Mouse (Mus musculus) urinary bladder, adult 18-20 months (tissue): ENCODE results near the gene Polr3c.
"Not testable (repeated sequence)": the region's sequence is repeated elsewhere in the genome, so short reads cannot be mapped to it uniquely, and the experiment has no call there.

Experiments
- DNase-seq, 2 experiments: peaks; one replicate each; pipeline ENCODE4 v3.0.0; 2022; ENCODE audit warnings: low spot score in 2 of 2, mixed read lengths in 2 of 2

Polr3c gene

DNA sequence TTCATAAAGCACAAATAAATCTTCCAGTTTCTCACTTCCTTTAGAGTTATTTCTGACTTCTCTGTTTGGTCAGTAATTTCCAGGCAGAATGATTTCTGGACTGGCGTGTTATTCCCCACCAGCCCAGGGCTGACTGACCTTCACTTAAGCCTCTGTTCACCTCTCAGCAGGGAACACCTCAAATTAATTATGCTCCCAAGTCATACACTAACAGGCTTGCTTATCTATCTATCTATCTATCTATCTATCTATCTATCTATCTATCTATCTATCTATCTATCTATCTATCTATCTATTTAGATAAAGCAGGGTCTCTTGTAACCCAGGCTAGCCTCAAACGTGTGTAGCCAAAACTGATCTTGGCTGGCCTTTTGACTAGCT, 18.8 kb downstream of the Polr3c start:
- no peak for DNase-seq

DNA sequence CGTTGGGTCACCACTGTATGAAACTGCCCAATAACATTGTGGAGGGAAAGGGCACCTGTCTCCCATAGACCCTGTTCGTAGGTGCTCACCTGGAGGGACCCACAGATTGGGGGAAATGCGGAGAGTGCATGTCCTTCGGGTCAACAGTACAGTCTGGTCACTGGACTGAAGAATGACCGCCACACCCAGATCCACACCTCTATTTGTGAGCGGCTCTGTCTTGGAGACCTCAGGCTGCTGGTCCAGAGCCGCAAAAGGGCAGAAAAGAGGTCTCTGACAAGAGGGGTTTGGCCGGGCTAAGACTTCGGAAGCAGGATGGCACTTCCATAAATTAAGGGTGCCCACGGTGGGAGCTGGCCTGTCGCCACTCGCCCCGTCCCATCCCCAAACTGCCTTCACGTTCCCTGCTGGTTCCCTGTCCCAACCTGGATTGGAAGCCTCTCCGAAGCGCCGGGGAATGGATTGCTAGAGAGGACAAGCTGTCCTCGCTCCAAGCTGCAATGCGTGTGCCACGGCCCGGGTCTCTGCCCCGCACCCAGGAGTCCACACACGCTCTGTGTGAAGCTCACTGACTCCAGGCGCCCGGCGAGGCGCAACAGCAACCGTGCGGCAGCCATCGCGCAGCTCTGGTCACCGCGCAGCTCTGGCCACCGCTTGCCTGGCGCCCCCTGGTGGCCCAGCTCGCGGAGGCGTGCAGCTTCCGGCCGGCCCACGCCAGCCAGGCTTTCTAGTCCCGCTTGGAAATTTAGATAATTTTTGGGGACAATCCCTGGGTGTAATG, 19.3 kb downstream of the Polr3c start, which contains the start of gene Nudt17:
Nudt17 (minus strand) TSS at position 660 of the 781 bp plus-strand sequence.
- peak; percentile 73 to 79 for DNase-seq

DNA sequence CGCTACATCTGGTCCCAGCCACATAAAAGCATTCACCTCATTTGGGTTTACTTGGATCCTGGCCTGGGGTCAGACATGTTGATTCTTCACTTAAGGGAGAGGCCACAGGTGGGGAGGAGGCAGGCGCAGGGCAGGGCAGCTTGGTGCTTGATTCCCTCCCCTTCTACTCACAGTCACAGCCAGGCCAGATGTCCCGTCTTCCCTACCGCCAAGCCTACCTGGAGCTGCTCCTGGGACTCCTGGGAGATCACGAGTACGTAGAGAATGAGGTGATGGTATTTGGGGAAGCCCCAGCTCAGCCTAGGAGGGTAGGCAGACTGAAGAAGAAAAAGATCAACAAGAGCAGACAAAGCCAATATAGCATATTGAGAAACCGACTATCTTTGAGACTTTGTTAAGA, 20.4 kb downstream of the Polr3c start:
- no peak for DNase-seq

DNA sequence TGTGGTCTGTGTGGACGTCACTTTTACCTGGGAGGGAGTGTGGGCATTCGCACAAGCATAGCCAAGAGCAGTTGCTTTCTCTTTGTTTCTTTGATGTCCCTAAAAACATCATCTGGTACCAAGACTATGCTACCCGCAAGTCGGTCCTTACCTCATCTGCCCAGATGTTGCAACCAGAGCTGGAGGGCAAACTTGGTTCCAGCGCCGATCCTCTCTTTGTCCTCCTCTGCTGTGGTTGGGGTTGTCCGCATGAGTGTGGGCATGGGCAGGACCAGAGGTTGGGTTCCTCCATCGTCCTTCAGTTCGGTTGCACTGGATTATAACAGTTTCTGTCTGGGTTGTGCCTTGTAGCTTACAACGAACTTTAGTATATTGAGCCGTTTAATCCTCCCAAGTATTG, 21.2 kb downstream of the Polr3c start:
- no peak for DNase-seq

DNA sequence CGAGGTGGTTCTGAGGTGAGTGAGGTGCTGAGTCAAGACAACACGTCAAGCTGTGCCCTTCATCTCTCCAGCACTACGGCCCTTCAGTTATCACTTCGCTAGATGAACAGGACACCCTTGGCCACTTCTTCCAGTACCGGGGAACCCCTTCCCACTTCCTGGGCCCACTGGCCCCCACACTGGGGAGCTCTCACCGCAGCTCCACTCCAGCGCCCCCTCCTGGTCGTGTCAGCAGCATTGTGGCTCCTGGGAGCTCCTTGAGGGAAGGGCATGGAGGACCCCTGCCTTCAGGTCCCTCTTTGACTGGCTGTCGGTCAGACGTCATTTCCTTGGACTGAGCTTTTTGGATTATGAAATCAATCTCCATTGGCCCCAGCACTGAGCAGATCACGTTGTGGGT, 22.6 kb downstream of the Polr3c start:
- no peak for DNase-seq

DNA sequence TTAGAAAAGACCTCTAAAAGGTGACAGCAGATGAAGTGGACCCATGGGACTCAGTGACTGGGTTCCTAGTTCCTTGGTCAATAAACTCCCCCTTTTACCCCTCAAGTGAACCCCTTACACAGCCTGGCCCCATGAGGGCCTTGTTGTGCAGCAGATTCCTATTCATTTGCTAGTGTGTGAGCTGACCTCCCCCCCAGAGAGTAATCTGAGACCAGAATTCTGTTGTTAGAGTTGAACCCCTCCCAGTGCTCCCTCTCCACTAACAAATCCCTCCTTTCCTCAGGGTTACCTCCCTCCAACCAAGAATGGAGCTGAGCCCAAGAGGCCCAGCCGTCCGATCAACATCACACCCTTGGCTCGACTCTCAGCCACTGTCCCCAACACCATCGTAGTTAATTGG, 26.4 kb downstream of the Polr3c start:
- DNase-seq: no peak

DNA sequence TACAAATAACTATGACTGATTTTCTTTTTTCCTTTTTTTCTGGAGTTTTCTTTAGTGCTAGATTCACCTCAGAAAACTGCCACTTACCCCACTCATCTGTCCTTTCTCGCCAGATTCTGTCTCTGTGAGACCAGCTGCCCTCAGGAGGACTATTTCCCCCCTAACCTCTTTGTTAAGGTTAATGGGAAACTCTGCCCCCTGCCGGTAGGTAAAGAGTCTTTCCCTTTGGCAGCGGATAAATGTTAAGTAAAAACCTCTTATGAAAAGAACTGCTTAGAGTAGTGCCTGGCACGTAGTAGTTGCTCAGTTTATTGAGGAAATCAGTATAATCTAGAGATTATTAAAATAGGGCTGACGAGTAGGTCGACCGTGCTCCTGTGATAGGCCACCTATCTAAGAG, 27.1 kb downstream of the Polr3c start:
- DNase-seq: no peak

DNA sequence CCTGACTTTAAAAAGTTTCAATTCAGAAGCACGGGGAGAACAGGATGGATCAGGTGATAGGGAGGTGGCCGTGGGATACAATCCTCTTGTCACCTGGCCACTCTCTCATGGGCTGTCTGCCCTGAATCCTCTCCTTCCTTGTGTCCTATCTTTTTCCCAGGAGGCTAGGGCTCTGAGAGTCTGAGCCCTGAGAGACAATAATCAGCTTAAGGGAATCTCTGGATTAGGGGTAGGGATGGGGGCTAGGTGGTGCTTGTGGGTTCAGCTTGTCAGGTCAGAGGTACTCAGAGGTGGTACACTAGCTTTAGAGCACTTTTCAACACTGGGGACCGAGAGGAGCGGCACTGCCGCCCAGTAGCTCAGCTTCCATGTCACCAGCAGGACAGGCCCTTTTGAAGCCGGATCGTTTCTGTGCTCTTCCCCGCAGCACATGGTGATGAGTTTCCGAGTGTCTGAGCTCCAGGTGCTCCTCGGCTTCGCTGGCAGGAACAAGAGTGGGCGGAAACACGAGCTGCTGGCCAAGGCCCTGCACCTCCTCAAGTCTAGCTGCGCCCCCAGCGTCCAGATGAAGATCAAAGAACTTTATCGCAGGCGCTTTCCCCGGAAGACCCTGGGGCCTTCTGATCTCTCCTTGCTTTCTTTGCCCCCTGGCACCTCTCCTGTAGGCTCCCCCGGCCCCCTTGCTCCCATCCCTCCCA, 28.3 kb downstream of the Polr3c start:
- no peak for DNase-seq

DNA sequence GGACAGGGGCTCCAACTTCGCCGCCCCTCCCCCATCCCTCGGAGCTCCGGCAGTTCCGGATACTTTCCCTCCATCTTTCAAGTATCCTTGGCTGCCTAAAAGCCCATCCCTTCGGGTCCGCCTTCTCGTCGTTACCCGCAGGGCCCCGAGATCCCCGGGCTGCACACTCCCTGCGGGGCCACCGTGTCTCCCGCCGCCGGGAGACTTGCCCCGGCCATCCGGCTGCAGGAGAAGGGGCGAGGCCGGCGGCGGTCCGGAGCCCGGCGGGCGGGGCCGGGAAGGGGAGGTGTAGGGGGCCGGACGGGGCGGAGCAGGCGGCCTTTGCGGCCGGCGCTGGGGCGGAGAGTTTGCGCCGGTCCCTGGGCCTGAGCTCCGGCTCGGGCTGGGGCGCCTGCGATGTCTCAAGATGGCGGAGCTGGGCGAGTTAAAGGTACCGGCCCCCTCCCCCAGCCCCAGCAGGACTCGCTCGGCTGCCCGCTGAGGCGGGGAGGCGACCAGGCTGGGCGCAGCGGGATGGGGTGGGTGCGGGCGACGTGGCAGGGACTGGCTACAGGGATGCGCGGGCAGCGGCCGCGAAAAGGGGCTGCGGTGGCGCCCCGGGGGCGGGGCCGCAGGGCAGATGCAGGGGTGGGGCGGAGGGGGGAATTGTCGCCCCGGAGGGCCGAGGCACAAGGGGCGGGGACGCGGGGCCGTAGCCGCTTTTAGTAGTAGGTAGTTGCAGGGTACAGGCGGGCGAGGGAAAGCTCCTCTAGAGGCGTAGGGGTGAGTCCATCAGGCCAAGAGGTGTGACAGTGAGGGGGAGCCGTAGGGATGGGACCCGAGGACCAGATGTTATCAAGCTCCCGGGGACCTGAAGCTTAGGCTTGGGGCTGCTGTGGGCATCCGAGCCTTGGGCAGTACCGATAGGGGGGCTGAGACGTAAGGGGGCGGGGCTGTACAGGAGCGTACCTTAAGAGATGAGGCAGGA, 30.4 kb downstream of the Polr3c start:
- DNase-seq: peak; percentile 89

DNA sequence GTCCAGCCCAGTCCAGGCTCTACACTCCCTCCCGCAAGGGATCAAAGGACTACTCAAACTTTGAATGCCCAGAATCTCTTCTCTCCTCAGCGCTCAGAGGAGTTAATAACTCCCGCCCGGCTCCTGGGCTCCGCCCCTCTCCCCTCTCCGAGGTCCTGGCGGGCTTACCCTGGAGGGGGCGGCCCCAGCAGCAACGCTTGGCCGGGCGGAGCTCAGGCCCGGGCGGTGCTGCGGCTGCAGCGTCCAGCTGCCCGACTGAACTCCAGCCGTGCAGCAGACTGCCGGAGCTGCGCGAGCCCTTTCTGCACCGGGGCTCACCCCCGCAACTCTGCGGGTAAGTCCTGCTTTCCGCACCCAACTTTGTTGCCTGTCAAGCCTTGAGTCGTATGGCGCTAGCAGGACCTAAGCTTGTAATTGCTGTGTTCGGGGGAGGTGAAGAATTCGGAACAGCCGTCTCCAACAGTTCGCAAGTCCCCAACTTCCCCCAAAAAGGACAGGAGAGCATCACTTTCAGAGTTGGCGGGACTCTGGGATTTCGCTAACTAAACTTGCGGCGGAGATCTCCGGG, 31.1 kb downstream of the Polr3c start, which contains the start of gene Pias3:
Pias3 (plus strand) TSS at position 187 of the 568 bp plus-strand sequence.
- peak; percentile 70 to 83 for DNase-seq

DNA sequence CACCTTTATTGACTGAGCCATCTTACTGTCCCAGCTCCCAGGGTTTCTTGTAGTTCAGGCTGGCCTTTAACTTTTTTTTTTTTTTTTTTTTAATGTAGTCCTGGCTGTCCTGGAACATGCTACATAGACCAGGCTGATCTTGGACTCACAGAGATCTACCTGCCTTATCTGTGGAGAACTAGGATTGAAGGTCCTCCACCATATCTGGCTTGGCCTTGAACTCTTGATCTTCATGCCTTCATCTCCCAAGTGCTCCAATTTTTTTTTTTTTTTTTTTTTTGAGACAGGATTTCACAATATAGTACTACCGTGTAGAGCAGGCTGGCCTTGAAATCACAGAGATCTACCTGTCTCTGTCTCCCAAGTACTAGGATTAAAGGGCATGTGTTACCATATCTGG, 33.8 kb downstream of the Polr3c start:
- DNase-seq: no peak

DNA sequence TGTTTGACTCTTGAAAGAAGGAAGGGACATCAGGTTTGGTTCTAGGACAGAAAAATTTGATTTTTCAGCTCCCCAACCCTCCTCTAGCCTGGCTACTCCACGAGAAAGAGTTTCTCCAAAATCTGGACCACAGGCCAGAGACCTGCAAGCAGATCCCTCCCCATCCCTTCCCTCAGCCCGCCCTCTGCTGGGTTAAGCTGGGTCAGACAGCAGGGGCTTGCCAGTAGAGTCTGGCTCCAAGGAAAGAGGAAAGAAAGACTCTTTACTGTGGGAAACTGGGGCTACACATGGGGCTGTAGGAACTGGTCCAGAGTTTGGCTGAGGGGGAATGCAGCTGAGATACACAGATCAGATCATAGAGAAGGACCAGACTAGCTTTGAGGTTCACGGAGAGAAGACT, 34.9 kb downstream of the Polr3c start:
- DNase-seq: no peak

DNA sequence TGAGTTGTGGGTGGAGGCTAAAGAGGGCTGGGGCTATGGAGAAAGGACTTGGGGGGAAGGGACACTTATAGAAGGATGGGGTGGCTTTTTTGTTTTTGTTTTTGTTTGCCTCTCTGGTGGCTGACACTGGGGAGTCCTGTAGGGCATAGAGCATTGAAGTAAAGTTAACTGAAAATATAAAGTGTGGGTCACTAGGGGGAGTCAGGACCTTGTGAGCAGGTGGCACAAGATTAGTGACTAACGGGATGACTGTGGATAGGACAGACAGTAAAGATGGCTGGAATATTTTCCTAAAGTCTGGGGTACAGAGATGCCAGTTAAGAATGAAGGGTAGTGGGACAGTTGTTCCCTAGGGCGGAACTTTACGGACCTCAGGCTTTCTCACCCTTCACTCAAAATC, 37.1 kb downstream of the Polr3c start:
- no peak for DNase-seq

DNA sequence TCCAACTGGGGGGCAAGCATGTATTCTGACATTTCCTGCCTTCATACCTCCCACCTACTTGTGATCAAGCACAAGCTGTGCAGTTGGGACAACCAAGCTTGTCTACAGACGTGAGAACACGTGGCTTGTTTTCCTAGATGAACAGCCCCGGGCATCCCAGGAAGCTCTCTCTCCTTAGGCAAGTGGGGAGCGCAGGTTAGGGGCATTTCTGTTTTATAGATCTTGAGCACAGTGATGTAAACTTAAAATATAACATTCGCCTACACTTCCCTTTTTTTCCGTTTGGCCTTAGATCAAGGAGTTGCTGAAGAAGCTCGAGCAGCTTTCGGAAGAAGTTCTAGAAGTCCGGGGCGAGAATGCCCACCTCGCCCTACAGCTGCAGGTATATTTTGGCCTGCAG, 38.6 kb downstream of the Polr3c start:
- no peak for DNase-seq

DNA sequence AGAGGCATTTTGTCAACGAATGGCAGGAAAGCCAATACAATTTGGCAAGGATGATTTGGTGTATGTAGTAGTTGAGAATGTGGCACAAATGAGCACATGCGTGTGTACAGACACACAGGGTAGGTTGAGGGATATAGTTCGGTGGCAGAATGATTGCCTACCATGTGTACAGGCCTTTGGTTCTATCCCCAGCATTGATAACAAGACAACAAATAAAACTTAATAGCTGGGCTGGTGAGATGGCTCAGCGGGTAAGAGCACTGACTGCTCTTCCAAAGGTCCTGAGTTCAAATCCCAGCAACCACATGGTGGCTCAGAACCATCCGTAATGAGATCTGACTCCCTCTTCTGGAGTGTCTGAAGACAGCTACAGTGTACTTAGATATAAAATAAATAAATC, 41.4 kb downstream of the Polr3c start:
- not testable (repeated sequence) for DNase-seq

DNA sequence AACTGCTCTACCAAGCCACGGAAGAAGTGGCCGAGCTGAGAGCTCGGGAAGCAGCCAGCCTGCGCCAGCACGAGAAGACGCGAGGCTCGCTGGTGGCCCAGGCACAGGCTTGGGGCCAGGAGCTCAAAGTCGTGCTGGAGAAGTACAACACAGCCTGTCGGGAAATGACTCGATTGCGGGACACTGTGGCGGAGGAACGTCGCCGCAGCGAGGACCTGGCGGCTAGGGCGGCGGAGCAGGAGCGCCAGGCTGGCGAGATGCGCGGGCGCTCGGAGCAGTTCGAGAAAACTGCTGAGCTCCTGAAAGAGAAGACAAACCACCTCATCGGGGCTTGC, 42.6 kb downstream of the Polr3c start:
- no peak for DNase-seq

DNA sequence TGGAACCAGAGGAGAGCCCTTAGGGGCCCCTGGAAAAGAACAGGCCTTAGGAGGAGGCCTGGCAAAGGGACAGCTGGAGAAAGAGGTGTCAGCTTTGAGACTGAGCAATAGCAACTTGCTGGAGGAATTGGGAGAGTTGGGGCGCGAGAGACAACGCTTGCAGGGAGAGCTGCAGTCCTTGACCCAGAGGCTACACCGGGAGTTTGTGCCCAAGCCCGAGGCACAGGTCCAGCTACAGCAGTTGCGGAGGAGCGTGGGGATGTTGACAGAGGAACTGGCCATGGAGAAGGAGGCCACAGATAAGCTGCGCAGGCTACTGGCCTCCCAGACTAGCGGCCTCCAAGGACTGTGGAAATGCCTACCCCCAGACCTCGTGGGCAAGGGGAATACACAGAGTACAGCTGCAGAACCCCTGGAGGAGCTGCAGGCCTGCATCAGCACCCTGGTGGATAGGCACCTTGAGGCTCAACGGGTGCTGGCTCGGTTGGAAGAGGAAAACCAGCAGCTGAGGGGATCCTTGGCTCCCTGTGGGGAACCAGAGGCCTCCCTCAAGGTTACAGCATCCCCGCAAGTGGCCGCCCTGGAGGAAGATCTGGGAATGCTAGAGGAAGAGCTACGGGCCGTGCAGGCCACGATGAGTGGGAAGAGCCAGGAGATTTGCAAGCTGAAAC, 43.1 kb downstream of the Polr3c start:
- DNase-seq: no peak

DNA sequence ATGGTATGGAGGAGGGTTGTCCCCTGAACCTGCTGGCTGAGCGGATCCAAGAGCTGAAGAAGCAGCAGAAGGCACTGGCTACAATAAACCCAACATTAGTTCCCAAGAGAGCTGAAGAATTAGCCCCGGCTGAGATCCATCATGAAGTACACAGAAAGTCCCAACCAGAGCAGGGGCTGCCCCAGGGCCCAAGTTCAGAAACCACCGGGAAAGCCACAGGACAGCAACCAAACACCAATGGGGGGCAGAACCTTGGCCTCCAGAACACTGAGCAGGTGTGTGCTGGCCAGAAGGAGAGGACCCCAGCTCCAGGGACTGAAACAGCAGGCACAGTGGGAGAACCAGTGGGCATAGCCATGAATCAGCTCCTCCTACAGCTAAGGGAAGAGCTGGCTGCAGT, 43.9 kb downstream of the Polr3c start:
- no peak for DNase-seq

DNA sequence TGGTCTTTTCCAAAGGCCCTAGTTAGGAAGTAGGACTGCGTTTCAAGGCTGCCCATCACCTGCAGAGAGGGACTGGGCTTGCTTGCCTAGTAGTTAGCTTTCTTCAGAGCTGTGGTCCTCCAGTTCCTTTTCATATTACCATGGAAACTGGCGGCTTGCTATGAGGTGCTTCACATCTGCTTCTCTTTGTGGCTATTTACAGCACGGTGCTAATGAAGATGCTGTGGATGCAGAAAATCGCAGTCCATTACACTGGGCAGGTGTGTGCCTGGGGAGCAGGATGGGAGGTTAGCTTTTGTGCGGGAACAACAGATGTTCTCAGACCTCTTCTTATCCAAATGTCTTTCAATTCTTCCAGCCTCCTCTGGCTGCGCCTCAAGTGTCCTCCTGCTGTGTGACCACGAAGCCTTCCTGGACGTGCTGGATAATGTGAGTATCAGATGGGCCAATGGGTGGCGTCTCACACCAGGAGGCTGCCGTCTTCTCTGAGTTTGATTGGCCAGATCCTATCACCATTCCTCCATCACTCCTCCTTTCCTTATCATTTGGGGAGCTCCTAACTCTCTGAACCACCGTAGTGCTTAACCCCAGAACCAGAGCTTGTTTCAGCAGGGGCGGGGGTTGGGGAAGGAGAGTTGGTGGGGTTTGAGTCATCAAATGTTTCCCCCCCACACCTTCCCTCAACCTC, 47.0 kb downstream of the Polr3c start:
- no peak for DNase-seq

DNA sequence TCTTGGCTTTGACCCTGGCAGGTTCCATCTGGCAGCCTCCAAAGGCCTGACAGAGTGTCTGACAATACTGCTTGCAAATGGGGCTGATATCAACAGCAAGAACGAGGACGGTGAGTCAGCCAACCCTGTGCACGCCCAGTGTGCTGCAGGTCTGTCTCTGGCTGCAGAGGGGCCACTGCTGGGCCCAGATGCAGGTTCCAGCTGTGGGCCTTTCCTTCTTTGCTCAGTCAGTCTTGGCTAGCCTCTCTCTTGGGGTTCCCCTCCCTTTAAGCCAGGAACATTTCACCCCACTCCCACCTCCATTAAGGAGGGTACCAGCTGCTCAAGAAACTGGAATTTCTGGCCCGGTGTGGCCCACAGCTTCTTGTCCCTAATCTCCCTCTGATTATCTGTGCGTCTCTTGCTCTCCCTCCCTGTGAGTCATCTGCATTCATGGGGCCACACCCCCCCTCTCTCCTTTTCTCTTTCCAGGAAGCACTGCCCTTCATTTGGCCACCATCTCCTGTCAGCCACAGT, 48.2 kb downstream of the Polr3c start:
- peak; percentile 64 to 65 for DNase-seq

DNA sequence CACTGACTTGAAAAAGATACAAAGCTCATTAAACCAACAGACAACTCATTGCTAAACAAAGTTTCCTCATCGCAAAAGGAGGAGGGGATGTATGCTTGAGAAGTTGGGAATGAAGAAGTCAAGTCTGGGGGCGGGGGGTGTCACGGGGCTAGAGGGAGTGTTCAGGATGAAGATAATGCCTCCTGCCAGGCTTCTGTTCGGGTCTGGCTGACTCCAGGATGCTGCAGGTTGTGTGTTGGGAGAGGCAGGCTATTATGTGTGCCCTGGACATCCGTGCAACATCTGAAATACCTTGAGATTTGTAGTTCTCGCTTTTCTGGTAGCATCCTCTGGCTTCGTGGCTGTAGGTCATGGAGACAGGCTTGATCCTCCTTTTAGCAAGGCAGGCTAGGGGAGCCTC, 49.0 kb downstream of the Polr3c start:
- no peak for DNase-seq
